Mouse (Mus musculus): Measurements from ENCODE around the gene Gba. TPM values are rescaled to one million over a fixed set of nuclear protein-coding genes. Genes with fewer than 3 reads are reported as not detected.

Gba gene
- total and polyA plus RNA-seq, 2 experiments from 2014 or later, result 46.1 to 64.6 TPM

DNA sequence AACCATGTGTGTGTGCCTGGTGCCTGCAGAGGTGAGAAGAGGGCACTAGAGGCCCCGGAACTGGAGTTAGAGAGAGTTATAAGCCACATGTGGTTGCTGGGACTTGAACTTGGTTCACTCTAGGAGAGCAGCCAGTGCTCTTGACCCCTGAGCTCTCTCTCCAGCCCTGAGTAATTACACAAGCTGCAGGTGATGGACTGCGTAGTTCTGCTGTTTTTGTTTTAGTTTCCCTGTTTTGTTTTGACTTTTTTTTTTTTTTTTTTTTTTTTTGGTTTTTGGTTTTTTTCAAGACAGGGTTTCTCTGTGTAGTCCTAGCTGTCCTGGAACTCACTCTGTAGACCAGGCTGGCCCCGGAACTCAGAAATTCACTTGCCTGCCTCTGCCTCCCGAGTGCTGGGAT, 40.9 kb upstream of the Gba start:
- Histone ChIP-seq H3K4me2 (ENCODE audit: low read depth, low read length, poor library complexity, severe bottlenecking) (no peak overlapping the region), H3K4me1 (ENCODE audit: insufficient read depth, low read length) (peaks cover 11% of the 10 kb centered on the region; the same call in 1 of the 2 replicates), H3K27ac (ENCODE audit: low read depth, low read length) (no peak overlapping the region), H3K27me3 (ENCODE audit: insufficient read depth, low read length) (no peaks in the 10 kb centered on the region), H3K9me3 (ENCODE audit: low read length) (no peaks in the 10 kb centered on the region), H3K9ac (replicated peaks; ENCODE audit: low read length, poor library complexity, severe bottlenecking) (no peak overlapping the region), H3K4me3 (ENCODE audit: low read depth, low read length) (no peak overlapping the region), H3K36me3 (ENCODE audit: insufficient read depth, low read length) (peaks cover 3% of the 10 kb centered on the region; the same call in 1 of the 2 replicates)
- WGBS, result 81% methylated on average over 4 of the region's 4 CpGs
- ATAC-seq (ENCODE audit: low FRiP score), result no peak
- TF ChIP-seq CTCF (IDR thresholded peaks at IDR 0.05), result no peak
- no peak for DNase-seq (ENCODE audit: low spot score)

DNA sequence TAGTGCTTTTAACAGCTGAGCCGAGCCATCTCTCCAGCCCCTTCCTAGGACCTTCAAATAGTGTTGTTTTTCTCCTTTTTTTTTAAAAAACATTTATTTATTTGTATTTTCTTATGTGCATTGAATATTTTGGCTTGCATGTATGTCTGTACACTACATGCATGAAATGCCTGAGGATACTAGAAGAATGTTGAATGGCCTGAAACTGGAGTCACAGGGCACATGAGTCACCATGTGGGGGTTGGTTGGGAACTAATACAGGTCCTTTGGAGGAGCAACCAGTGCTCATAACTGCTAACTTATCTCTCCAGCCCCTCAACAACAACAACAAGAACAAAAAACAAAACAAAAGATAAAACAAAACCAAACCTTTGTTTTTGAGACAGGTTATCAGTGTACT, 39.6 kb upstream of the Gba start:
- no peak overlapping the region for H3K4me3 ChIP-seq (ENCODE audit: low read depth, low read length)

DNA sequence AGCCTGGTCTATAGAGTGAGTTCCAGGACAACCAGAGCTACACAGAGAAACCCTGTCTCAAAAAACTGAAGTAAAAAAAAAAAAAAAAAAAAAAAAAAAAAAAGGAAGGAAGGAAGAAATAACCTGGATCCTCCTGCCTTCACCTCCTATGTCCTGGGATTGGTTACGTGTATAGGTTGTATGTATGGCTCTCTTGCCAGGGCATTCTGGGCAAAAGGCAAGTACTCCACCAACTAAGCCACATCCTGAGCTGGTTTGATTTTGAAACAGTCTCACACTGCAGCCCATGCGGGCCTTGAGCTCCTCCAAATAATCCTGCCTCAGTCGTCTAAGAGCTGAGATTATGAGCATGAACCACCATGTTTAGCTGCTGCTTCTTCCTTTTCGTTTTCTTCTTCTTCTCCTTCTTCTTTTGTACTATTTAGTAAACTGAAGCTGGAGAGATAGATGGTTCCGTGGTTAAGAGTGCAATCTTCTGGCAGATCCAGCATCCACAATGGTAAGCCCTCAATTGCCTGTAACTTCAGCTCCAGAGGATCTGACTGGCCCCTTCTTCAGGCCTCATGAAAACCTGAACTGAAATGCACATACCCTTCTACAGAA, 39.0 kb upstream of the Gba start:
- peak overlapping the region; percentile 76; the same call in 1 of the 2 replicates for H3K4me3 ChIP-seq (ENCODE audit: low read depth, low read length)
- peaks cover 17% of the 10 kb centered on the region for H3K36me3 ChIP-seq (ENCODE audit: insufficient read depth, low read length)
- H3K9me3 ChIP-seq (ENCODE audit: low read length), result no peaks in the 10 kb centered on the region
- no peak overlapping the region for H3K27ac ChIP-seq (ENCODE audit: low read depth, low read length)
- ATAC-seq (ENCODE audit: low FRiP score) (no peak), DNase-seq (ENCODE audit: low spot score) (no peak)
- no peaks in the 10 kb centered on the region for H3K27me3 ChIP-seq (ENCODE audit: insufficient read depth, low read length)
- WGBS, result 67% methylated on average over 5 of the region's 5 CpGs
- H3K4me1 ChIP-seq (ENCODE audit: insufficient read depth, low read length), result peaks cover 7% of the 10 kb centered on the region; the same call in 1 of the 2 replicates
- H3K9ac ChIP-seq (replicated peaks; ENCODE audit: low read length, poor library complexity, severe bottlenecking), result no peak overlapping the region
- peak overlapping the region; percentile 63; the same call in 1 of the 2 replicates for H3K4me2 ChIP-seq (ENCODE audit: low read depth, low read length, poor library complexity, severe bottlenecking)
- no peak for TF ChIP-seq CTCF (IDR thresholded peaks at IDR 0.05)

More for the DNA sequence above, 39.6 kb upstream of the Gba start:
- no peak for DNase-seq (ENCODE audit: low spot score)
- Histone ChIP-seq H3K36me3 (ENCODE audit: insufficient read depth, low read length) (peaks cover 12% of the 10 kb centered on the region), H3K27me3 (ENCODE audit: insufficient read depth, low read length) (no peaks in the 10 kb centered on the region), H3K4me2 (ENCODE audit: low read depth, low read length, poor library complexity, severe bottlenecking) (no peak overlapping the region), H3K27ac (ENCODE audit: low read depth, low read length) (no peak overlapping the region), H3K9me3 (ENCODE audit: low read length) (no peaks in the 10 kb centered on the region), H3K4me1 (ENCODE audit: insufficient read depth, low read length) (peaks cover 9% of the 10 kb centered on the region; the same call in 1 of the 2 replicates), H3K9ac (replicated peaks; ENCODE audit: low read length, poor library complexity, severe bottlenecking) (no peak overlapping the region)
- TF ChIP-seq CTCF (IDR thresholded peaks at IDR 0.05), result no peak
- ATAC-seq (ENCODE audit: low FRiP score), result no peak
- 85% methylated on average over 1 of the region's 1 CpGs for WGBS

DNA sequence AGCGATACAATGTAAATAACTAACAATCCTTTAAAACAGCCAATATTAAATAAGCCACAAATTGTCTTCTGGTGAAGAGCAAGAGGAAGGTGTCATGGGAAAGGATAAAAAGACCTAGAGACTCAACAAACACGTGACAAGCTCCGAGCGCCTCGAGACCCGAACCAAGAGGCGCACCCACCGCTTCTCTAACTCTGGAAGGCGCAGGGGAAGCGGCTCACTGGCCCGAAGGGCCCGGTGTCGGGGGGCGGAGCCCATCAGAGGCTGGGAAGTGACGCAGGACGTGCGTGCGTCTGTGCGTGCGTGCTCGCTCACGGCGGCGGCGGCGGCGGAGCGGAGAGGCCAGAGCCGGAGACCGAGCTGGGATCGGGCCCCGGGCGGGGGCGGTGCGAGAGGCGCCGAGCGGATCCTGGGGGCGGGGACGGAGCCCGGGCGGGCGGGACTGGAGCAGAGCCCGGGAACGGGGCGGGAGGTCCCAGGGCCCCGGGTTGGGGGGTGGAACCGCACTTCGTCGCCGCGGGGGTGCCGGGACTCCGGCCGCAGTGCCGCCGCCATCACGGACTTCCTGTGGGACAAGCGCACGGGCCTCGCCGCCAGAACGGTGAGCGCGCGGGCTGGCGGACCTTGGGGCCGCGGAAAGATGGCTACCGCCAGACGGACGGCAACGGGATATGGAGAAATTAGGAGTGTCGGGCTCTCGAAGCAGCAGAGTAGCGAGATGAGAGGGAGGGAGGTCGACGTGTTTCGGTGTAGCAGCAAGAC, 38.0 kb upstream of the Gba start, which contains the start of gene Clk2:
Clk2 (plus strand) TSS at position 290 of the 762 bp plus-strand sequence.
- WGBS, result under 1% methylated on average over 74 of the region's 79 CpGs
- Histone ChIP-seq H3K4me2 (ENCODE audit: low read depth, low read length, poor library complexity, severe bottlenecking) (peak within 1 kb of the TSS; percentile 63), H3K27ac (ENCODE audit: low read depth, low read length) (peak within 1 kb of the TSS; percentile 87), H3K27me3 (ENCODE audit: insufficient read depth, low read length) (no peaks in the 10 kb centered on the region), H3K4me1 (ENCODE audit: insufficient read depth, low read length) (peaks cover 7% of the 10 kb centered on the region; the same call in 1 of the 2 replicates), H3K9ac (replicated peaks; ENCODE audit: low read length, poor library complexity, severe bottlenecking) (peak within 1 kb of the TSS; percentile 82), H3K4me3 (ENCODE audit: low read depth, low read length) (peak within 1 kb of the TSS; percentile 76), H3K9me3 (ENCODE audit: low read length) (no peaks in the 10 kb centered on the region), H3K36me3 (ENCODE audit: insufficient read depth, low read length) (peaks cover 27% of the 10 kb centered on the region)
- ATAC-seq (ENCODE audit: low FRiP score) (peak; percentile 95), DNase-seq (ENCODE audit: low spot score) (peak; percentile 95)
- TF ChIP-seq CTCF (IDR thresholded peaks at IDR 0.05), result no peak

DNA sequence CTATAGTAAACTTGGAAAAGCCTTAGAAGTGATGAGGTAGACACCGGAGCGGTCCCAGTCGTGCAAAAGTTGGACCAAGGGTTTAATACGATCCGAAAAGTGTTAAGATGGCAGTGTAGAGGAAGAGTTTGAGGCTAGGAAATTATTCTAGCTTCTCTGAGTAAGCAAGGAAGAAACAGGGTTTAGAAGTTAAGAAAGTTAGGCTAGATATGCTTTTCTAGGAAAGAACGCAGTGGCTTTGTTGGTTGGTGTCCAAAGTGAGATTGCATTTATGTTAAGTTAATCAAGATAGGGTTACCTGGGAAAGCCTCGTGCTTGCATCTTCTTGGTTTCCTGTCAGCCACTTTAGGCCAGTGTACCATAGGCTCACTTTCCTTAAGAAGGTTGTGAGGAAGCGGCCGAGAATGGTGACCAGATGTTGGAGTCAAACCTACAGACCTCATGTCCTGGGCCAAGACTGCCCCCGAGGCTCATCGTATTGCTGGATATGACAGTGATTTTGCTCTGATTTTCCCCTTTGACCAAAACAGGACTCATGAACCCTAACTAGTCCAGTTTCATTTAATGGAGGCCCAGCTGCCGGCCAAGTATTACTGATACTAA, 37.4 kb upstream of the Gba start:
- Histone ChIP-seq H3K27me3 (ENCODE audit: insufficient read depth, low read length) (no peaks in the 10 kb centered on the region), H3K9me3 (ENCODE audit: low read length) (no peaks in the 10 kb centered on the region), H3K4me2 (ENCODE audit: low read depth, low read length, poor library complexity, severe bottlenecking) (peak overlapping the region; percentile 63), H3K36me3 (ENCODE audit: insufficient read depth, low read length) (peaks cover 34% of the 10 kb centered on the region), H3K4me1 (ENCODE audit: insufficient read depth, low read length) (peaks cover 7% of the 10 kb centered on the region; the same call in 1 of the 2 replicates), H3K4me3 (ENCODE audit: low read depth, low read length) (peak overlapping the region; percentile 76), H3K27ac (ENCODE audit: low read depth, low read length) (peak overlapping the region; percentile 87; the same call in 1 of the 2 replicates), H3K9ac (replicated peaks; ENCODE audit: low read length, poor library complexity, severe bottlenecking) (peak overlapping the region; percentile 82)
- WGBS, result 27% methylated on average over 12 of the region's 12 CpGs
- no peak for TF ChIP-seq CTCF (IDR thresholded peaks at IDR 0.05)
- no peak for DNase-seq (ENCODE audit: low spot score)
- no peak for ATAC-seq (ENCODE audit: low FRiP score)

Data from midbrain, postnatal 0 days (tissue).